Mouse (Mus musculus): ENCODE results near the gene B4galnt4. TPM values are rescaled to one million over a fixed set of nuclear protein-coding genes. Genes with fewer than 3 reads are reported as not detected.
"Not testable (repeated sequence)": the region's sequence is repeated elsewhere in the genome, so short reads cannot be mapped to it uniquely, and the experiment has no call there.

Gene B4galnt4
- total and polyA plus RNA-seq, 3 experiments, result 0.81 to 8.0 TPM; not detected in 1

DNA sequence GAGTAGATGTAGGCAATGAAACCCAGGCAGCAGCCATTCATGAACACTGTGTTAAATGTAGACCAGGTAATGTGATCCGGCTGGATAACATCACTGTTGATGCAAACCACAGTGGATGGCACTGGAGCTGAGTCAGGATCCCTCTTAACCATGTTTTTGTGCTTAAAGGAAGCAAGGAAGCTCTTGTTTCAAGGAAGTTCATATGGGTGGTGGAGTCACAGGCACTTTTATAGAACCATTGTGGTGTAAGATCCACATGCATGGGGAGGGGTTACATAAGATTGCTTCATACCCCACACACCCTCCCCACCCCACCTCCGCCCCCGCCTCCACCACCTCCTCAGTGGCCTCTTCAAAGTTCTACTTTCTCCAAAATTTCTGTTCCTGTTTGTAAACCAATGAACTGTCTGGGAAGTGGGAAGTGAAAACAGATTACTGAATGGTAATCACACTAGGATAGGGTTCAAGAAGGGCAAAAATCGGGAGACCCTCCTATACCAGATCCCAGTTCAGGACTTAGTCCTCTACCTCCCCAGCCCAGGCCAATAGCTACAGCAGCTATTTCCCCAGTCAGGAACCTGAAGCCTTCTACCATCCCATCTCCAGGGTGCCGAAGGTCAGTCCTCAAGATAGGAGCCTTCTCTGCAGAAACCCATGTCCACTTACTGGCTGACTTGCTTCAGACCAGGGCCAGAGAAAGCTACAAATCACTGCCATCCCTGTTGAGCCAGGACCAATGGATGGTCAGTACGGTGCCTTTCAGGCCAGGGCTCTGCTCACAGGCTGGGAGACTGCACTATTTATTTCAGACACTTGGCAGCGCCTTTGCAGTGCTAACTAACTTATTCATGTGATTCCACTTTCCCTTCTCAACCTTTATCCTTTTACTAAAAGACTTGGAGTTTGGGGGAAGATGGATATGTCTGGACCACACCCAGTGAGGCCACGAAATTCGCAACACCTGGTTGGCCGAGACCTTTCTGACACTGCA, 43.9 kb upstream of the B4galnt4 start:
- Histone ChIP-seq H3K9ac (ENCODE audit: control insufficient read depth, low read depth, low read length, poor library complexity, severe bottlenecking) (no peak overlapping the region), H3K9me3 (replicated peaks; ENCODE audit: insufficient read depth, low read length) (no peaks in the 10 kb centered on the region), H3K4me3 (ENCODE audit: control insufficient read depth in 1 of 2, insufficient read depth in 1 of 2, low read depth in 2 of 2, low read length in 2 of 2) (no peak overlapping the region), H3K27ac (ENCODE audit: control insufficient read depth, low read depth, low read length) (no peak overlapping the region), H3K79me2 (ENCODE audit: control insufficient read depth, insufficient read depth, low read length, poor library complexity) (no peaks in the 10 kb centered on the region), H3K36me3 (ENCODE audit: control insufficient read depth in 1 of 2, insufficient read depth in 2 of 2, low read length in 2 of 2) (no peaks in the 10 kb centered on the region), H3K4me1 (ENCODE audit: control insufficient read depth in 1 of 2, insufficient read depth in 2 of 2, low read length in 2 of 2) (no peaks in the 10 kb centered on the region), H3K27me3 (ENCODE audit: control insufficient read depth in 1 of 2, insufficient read depth in 2 of 2, low read length in 2 of 2) (peaks cover 0 to 1% of the 10 kb centered on the region in 2 experiments; a peak in 1 of 4 replicates)
- DNase-seq (ENCODE audit: low read depth, low spot score), result no peak
- TF ChIP-seq ZKSCAN1 (IDR thresholded peaks at IDR 0.05; ENCODE audit: low read depth, low read length) (no peak), ELF1 (IDR thresholded peaks at IDR 0.05; ENCODE audit: low read depth, low read length) (no peak)

DNA sequence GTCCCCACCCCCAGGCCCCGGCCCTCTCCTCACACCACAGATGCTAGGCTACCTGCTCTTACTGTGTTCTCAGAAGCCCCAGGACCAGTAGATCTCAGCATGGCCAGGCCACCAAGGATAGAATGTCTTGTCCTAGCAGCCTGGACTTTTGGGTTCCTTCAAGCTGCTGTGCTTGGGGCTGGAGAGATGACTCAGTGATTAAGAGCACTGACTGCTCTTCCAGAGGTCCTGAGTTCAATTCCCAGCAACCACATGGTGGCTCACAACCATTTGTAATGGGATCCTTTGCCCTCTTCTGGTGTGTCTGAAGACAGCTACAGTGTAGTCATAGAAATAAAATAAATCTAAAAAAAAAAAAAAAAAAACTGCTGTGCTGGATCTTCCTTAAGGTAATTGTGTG, 43.1 kb upstream of the B4galnt4 start, which contains the start of gene Ifitm6:
Gene Ifitm6, minus strand, starts transcription at position 101 of the 400 bp plus-strand sequence.
- H3K4me1 ChIP-seq (ENCODE audit: control insufficient read depth in 1 of 2, insufficient read depth in 2 of 2, low read length in 2 of 2); H3K9me3 ChIP-seq (replicated peaks; ENCODE audit: insufficient read depth, low read length); DNase-seq (ENCODE audit: low read depth, low spot score): not testable (repeated sequence)

GRCm38 (mm10) chr7:141019028-141019427, 41.9 kb upstream of the B4galnt4 start:
- Histone ChIP-seq H3K9ac (ENCODE audit: control insufficient read depth, low read depth, low read length, poor library complexity, severe bottlenecking) (no peak overlapping the region), H3K27me3 (ENCODE audit: control insufficient read depth in 1 of 2, insufficient read depth in 2 of 2, low read length in 2 of 2) (peaks cover 0 to 3% of the 10 kb centered on the region in 2 experiments; a peak in 2 of 4 replicates), H3K36me3 (ENCODE audit: control insufficient read depth in 1 of 2, insufficient read depth in 2 of 2, low read length in 2 of 2) (no peaks in the 10 kb centered on the region), H3K4me1 (ENCODE audit: control insufficient read depth in 1 of 2, insufficient read depth in 2 of 2, low read length in 2 of 2) (no peaks in the 10 kb centered on the region), H3K9me3 (replicated peaks; ENCODE audit: insufficient read depth, low read length) (no peaks in the 10 kb centered on the region), H3K27ac (ENCODE audit: control insufficient read depth, low read depth, low read length) (no peak overlapping the region), H3K79me2 (ENCODE audit: control insufficient read depth, insufficient read depth, low read length, poor library complexity) (no peaks in the 10 kb centered on the region), H3K4me3 (ENCODE audit: control insufficient read depth in 1 of 2, insufficient read depth in 1 of 2, low read depth in 2 of 2, low read length in 2 of 2) (no peak overlapping the region)
- no peak for DNase-seq (ENCODE audit: low read depth, low spot score)
- TF ChIP-seq ZNF384 (IDR thresholded peaks at IDR 0.05; ENCODE audit: low read depth, low read length) (no peak), EP300 (IDR thresholded peaks at IDR 0.05; ENCODE audit: low read depth in 1 of 2, low read length in 2 of 2) (no peak), MYC (IDR thresholded peaks at IDR 0.05; ENCODE audit: low read depth, low read length) (no peak), CHD1 (IDR thresholded peaks at IDR 0.05; ENCODE audit: low read depth, low read length) (no peak), ETS1 (IDR thresholded peaks at IDR 0.05; ENCODE audit: low read depth, low read length) (no peak), CHD2 (IDR thresholded peaks at IDR 0.05; ENCODE audit: low read length) (no peak), RCOR1 (IDR thresholded peaks at IDR 0.05; ENCODE audit: low read depth, low read length) (no peak), HCFC1 (IDR thresholded peaks at IDR 0.05; ENCODE audit: low read depth, low read length) (no peak), BHLHE40 (IDR thresholded peaks at IDR 0.05; ENCODE audit: borderline replicate concordance, low read depth, low read length) (no peak), ZMIZ1 (IDR thresholded peaks at IDR 0.05; ENCODE audit: low read depth, low read length) (no peak), RAD21 (IDR thresholded peaks at IDR 0.05; ENCODE audit: low read depth, low read length) (no peak), USF1 (IDR thresholded peaks at IDR 0.05; ENCODE audit: low read depth, low read length) (no peak), ELF1 (IDR thresholded peaks at IDR 0.05; ENCODE audit: low read depth, low read length) (no peak), GABPA (IDR thresholded peaks at IDR 0.05; ENCODE audit: low read depth, low read length) (no peak), GATA1 (IDR thresholded peaks at IDR 0.05; ENCODE audit: low read depth, low read length) (no peak), SMC3 (IDR thresholded peaks at IDR 0.05; ENCODE audit: low read depth, low read length) (no peak)

More for the DNA sequence above, 43.1 kb upstream of the B4galnt4 start, which contains the start of gene Ifitm6:
- H3K79me2 ChIP-seq (ENCODE audit: control insufficient read depth, insufficient read depth, low read length, poor library complexity); H3K27ac ChIP-seq (ENCODE audit: control insufficient read depth, low read depth, low read length); H3K4me3 ChIP-seq (ENCODE audit: control insufficient read depth in 1 of 2, insufficient read depth in 1 of 2, low read depth in 2 of 2, low read length in 2 of 2); H3K36me3 ChIP-seq (ENCODE audit: control insufficient read depth in 1 of 2, insufficient read depth in 2 of 2, low read length in 2 of 2); H3K9ac ChIP-seq (ENCODE audit: control insufficient read depth, low read depth, low read length, poor library complexity, severe bottlenecking); H3K27me3 ChIP-seq (ENCODE audit: control insufficient read depth in 1 of 2, insufficient read depth in 2 of 2, low read length in 2 of 2): not testable (repeated sequence)
